Mouse (Mus musculus) fibroblast of lung, adult 2 months (primary cell): ENCODE data around the gene Gpr88.

Source experiments
- DNase-seq: peaks from one replicate; pipeline ENCODE4 v3.0.0-alpha.2; 2011; ENCODE audit warnings: low read depth

The Gpr88 gene

GRCm38 (mm10) chr3:116200060-116200459 is 53.2 kb downstream of the Gpr88 start:
- DNase-seq, result no peak
